Mouse (Mus musculus) CH12.LX (cell line): ENCODE measurements around the gene Pck1. TPM values are rescaled to one million over a fixed set of nuclear protein-coding genes. Genes with fewer than 3 reads are reported as not detected.
"Not testable (repeated sequence)": the region's sequence is repeated elsewhere in the genome, so short reads cannot be mapped to it uniquely, and the experiment has no call there.

Experiments
- DNase-seq: peaks from one replicate; pipeline ENCODE4 v3.0.0-alpha.2; 2013; ENCODE audit errors: extremely low read depth
- H3K27ac ChIP-seq: 2 replicates; pipeline ENCODE4 v1.5.1; 2012; ENCODE audit warnings: low read depth, mild to moderate bottlenecking, control low read depth, moderate library complexity; ENCODE audit not compliant: insufficient read depth
- H3K27me3 ChIP-seq: replicated peaks from 2 replicates; pipeline ENCODE3; 2012; ENCODE audit warnings: inconsistent platforms
- H3K36me3 ChIP-seq, 2 experiments: replicated peaks in 1 of 2; 2 replicates each; pipeline versions ENCODE3 to v1.6.1; 2012; ENCODE audit warnings: inconsistent platforms in 1 of 2, low read length in 1 of 2, mild to moderate bottlenecking in 1 of 2, mixed read lengths in 1 of 2, moderate library complexity in 1 of 2; ENCODE audit not compliant: control insufficient read depth in 1 of 2, insufficient read depth in 1 of 2
- H3K4me1 ChIP-seq, 2 experiments: 2 replicates each; pipeline ENCODE4 v1.6.1; 2012; ENCODE audit warnings: inconsistent platforms in 1 of 2, moderate library complexity in 1 of 2; ENCODE audit not compliant: insufficient read depth in 2 of 2, control insufficient read depth in 1 of 2
- H3K4me2 ChIP-seq: 2 replicates; pipeline ENCODE4 v1.6.1; 2012; ENCODE audit warnings: low read depth, mild to moderate bottlenecking, control low read depth; ENCODE audit not compliant: poor library complexity, insufficient read depth, severe bottlenecking
- H3K4me3 ChIP-seq, 3 experiments: fragments of 150-350 bp in 1 of 3; sonication (generic) in 1 of 3; replicated peaks in 1 of 3; 2 replicates each; pipeline versions ENCODE3 to v1.5.1; 2011 to 2012; ENCODE audit warnings: low read depth in 2 of 3, low read length in 2 of 3, mild to moderate bottlenecking in 2 of 3, moderate library complexity in 2 of 3, control low read depth in 1 of 3, improper control_type of control experiment in 1 of 3, inconsistent platforms in 1 of 3, mixed read lengths in 1 of 3; ENCODE audit not compliant: poor library complexity in 1 of 3
- H3K79me2 ChIP-seq: replicated peaks from 2 replicates; pipeline ENCODE4 v1.6.1; 2012; ENCODE audit warnings: mild to moderate bottlenecking, moderate library complexity; ENCODE audit not compliant: control insufficient read depth, poor library complexity, insufficient read depth, severe bottlenecking; ENCODE audit errors: extremely low read depth
- H3K9ac ChIP-seq: 2 replicates; pipeline ENCODE4 v1.6.1; 2012; ENCODE audit warnings: low read depth, mild to moderate bottlenecking, control low read depth, moderate library complexity; ENCODE audit not compliant: insufficient read depth
- H3K9me3 ChIP-seq: replicated peaks from 2 replicates; pipeline ENCODE3; 2012; ENCODE audit warnings: low read length, inconsistent platforms, mixed read lengths
- CTCF ChIP-seq, 2 experiments: IDR thresholded peaks in 1 of 2; conservative IDR thresholded peaks in 1 of 2; 2 replicates each; pipeline ENCODE4 v1.5.1; 2011 to 2012; ENCODE audit warnings: low read depth in 2 of 2, low read length in 2 of 2, improper control_type of control experiment in 1 of 2, inconsistent platforms in 1 of 2, mild to moderate bottlenecking in 1 of 2, moderate library complexity in 1 of 2
- E2F4 ChIP-seq: IDR thresholded peaks from 2 replicates; pipeline ENCODE4 v1.6.1; 2011; ENCODE audit warnings: low read depth, low read length, improper control_type of control experiment; ENCODE audit not compliant: insufficient replicate concordance
- GABPA ChIP-seq: IDR thresholded peaks from 2 replicates; pipeline ENCODE4 v1.6.1; 2012; ENCODE audit warnings: low read depth, low read length, improper control_type of control experiment, inconsistent platforms; ENCODE audit not compliant: insufficient replicate concordance
- MAFK ChIP-seq: IDR thresholded peaks from 2 replicates; pipeline ENCODE4 v1.6.1; 2011; ENCODE audit warnings: low read length, improper control_type of control experiment; ENCODE audit not compliant: insufficient replicate concordance
- NELFE ChIP-seq: IDR thresholded peaks from 2 replicates; pipeline ENCODE4 v1.6.1; 2011; ENCODE audit warnings: low read depth, low read length, improper control_type of control experiment
- dilution Hi-C: fragments of 300-500 bp; cut with MboI; formaldehyde crosslinking; loops from 2 replicates; pipeline ENCODE4 v1.14.3; 2020; ENCODE audit warnings: low sequenced_read_pairs; ENCODE audit not compliant: extremely low pct_unique_long_range_greater_than_20kb, extremely low pct_ligation_motif_present
- in situ Hi-C: fragments of 300-500 bp; cut with MboI; formaldehyde crosslinking; loops from 3 replicates; pipeline ENCODE4 v1.14.3; 2019; ENCODE audit warnings: low sequenced_read_pairs, low pct_ligation_motif_present, low pct_unique_long_range_greater_than_20kb, mixed read lengths
- polyA plus RNA-seq: library from polyadenylated mRNA; unstranded; fragments of >175 nt; gene quantifications from 2 replicates; pipeline ENCODE4 v1.2.1, GENCODE M21; 2012; ENCODE audit warnings: low read depth; ENCODE audit not compliant: insufficient read length
- total RNA-seq, 2 experiments: library from RNA; depleted of rRNA; stranded (reverse); fragments of 300-350 nt in 1 of 2; fragments of >200 nt in 1 of 2; gene quantifications; 2 replicates each; pipeline ENCODE4 v1.2.3; 2012 to 2014

Gene Pck1
- total and polyA plus RNA-seq, 3 experiments, result 0.08 to 0.13 (median 0.11) TPM

GRCm38 (mm10) chr2:173119023-173119944, 33.6 kb upstream of the Pck1 start, which contains the start of gene Ctcfl:
Ctcfl (minus strand) TSS chr2:173119525.
- no peaks in the 10 kb centered on the region for H3K79me2 ChIP-seq
- no peak for TF ChIP-seq GABPA
- peak in 1 of 2 experiments; percentile 30; a peak in 2 of 4 replicates for TF ChIP-seq CTCF (conservative IDR thresholded peaks at IDR 0.05 in 1 of 2, IDR thresholded peaks at IDR 0.05 in 1 of 2; ENCODE audit: low read depth in 2 of 2, low read length in 2 of 2)
- TF ChIP-seq NELFE, result no peak
- TF ChIP-seq, all 38 proteins: peak for 1
- Histone ChIP-seq H3K27ac (no peak within 1 kb of the TSS), H3K4me2 (no peak within 1 kb of the TSS), H3K36me3 (no peaks in the 10 kb centered on the region), H3K27me3 (peaks cover 46% of the 10 kb centered on the region), H3K4me3 (no peak within 1 kb of the TSS), H3K9me3 (no peaks in the 10 kb centered on the region), H3K4me1 (peaks cover 2 to 7% of the 10 kb centered on the region in 2 experiments; a peak in 2 of 4 replicates), H3K9ac (no peak within 1 kb of the TSS)
- in situ Hi-C loops (no loop called here), dilution Hi-C loops (no loop called here)
- DNase-seq, result no peak

DNA sequence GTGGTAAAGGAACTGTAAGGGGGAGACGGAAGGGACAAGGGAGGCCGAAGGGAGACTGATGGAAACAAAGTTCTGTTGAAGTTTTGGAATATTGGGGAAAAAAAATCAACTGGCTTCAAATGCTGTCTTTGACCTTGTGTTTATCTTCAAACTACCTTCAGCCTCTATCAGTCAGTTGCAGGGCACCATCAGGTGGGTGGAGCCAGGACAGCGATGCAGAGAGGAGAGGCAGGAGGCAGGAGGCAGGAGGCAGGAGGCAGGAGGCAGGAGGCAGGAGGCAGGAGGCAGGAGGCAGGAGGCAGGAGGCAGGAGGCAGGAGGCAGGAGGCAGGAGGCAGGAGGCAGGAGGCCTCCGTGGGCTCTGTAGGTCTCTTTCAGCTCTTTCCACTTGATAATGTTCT, 32.7 kb upstream of the Pck1 start:
- H3K4me3 ChIP-seq, dilution Hi-C loops, H3K27ac ChIP-seq, H3K4me2 ChIP-seq, in situ Hi-C loops, H3K9me3 ChIP-seq, DNase-seq, H3K79me2 ChIP-seq, H3K36me3 ChIP-seq, H3K9ac ChIP-seq, H3K4me1 ChIP-seq: not testable (repeated sequence)
- peaks cover 49% of the 10 kb centered on the region for H3K27me3 ChIP-seq

DNA sequence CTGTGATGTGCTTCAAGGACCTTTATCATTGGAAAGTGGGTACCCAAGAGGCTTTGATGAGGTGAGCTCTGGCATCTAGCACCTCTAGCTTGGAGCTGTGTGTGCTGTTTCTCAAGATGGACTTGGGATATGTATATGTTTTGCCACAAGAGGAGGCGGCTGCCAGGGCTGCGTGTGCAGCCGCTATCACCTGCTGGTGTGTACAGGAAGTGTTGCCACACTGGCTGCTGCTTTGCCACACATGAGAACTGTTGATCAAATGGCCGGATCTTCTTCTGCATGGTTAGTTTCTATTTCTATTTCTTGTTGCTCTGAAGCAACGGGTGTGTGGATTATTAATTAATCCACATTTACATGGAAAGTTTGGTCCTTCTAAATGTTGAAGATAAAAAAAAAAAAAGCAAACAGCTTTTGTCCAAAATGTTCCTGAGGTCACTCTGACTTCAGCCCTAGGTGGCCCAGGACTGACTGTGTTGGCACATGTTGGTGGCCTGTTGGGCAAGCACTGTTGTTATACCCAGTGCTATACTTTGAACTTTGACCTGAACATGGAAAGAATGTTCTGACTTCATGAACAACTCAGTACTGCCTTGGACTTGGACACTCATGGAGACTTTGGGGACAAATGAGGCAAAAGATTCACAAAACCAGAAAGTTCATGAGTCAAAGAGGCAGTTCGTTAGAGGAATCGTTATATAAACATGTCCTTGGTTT, 28.7 kb upstream of the Pck1 start:
- H3K4me3 ChIP-seq, result no peak overlapping the region
- H3K27ac ChIP-seq, result no peak overlapping the region
- dilution Hi-C loops, result no loop called here
- peaks cover 17% of the 10 kb centered on the region for H3K9me3 ChIP-seq
- H3K4me2 ChIP-seq, result no peak overlapping the region
- no peaks in the 10 kb centered on the region for H3K4me1 ChIP-seq
- no peak for DNase-seq
- in situ Hi-C loops, result no loop called here
- H3K9ac ChIP-seq, result no peak overlapping the region
- no peaks in the 10 kb centered on the region for H3K36me3 ChIP-seq
- H3K79me2 ChIP-seq, result no peaks in the 10 kb centered on the region
- H3K27me3 ChIP-seq, result peaks cover 52% of the 10 kb centered on the region
- no peak for TF ChIP-seq CTCF (conservative IDR thresholded peaks at IDR 0.05 in 1 of 2, IDR thresholded peaks at IDR 0.05 in 1 of 2; ENCODE audit: low read depth in 2 of 2, low read length in 2 of 2)
- TF ChIP-seq E2F4, result no peak
- TF ChIP-seq MAFK, result no peak
